Mouse (Mus musculus) kidney, postnatal 0 days (tissue): ENCODE results near the gene Selenoi. TPM values are rescaled to one million over a fixed set of nuclear protein-coding genes. Genes with fewer than 3 reads are reported as not detected.

Source experiments
- ATAC-seq: fragments of 200-750 bp; cut with Nextera tagmentation; replicated peaks from 2 replicates; pipeline ENCODE4 v1.8.0; 2017; ENCODE audit warnings: low read depth, moderate number of reproducible peaks, moderate TSS enrichment, moderate library complexity; ENCODE audit not compliant: low FRiP score
- DNase-seq: peaks from one replicate; pipeline ENCODE4 v3.0.0-alpha.2; 2016; ENCODE audit warnings: low spot score
- H3K27ac ChIP-seq: fragments of 300-500 bp; sonication (generic); 2 replicates; pipeline ENCODE4 v1.5.1; 2014; ENCODE audit warnings: mild to moderate bottlenecking
- H3K27me3 ChIP-seq: fragments of 300-500 bp; sonication (generic); 2 replicates; pipeline ENCODE4 v1.6.1; 2014; ENCODE audit warnings: low read length, mixed read lengths; ENCODE audit not compliant: insufficient read depth
- H3K36me3 ChIP-seq: fragments of 300-500 bp; sonication (generic); 2 replicates; pipeline ENCODE4 v1.6.1; 2014; ENCODE audit warnings: low read length, mixed read lengths; ENCODE audit not compliant: insufficient read depth
- H3K4me1 ChIP-seq: fragments of 300-500 bp; sonication (generic); replicated peaks from 2 replicates; pipeline ENCODE4 v1.6.1; 2014; ENCODE audit warnings: antibody characterized with exemption, low read length, mixed read lengths; ENCODE audit not compliant: insufficient read depth
- H3K4me2 ChIP-seq: fragments of 300-500 bp; sonication (generic); 2 replicates; pipeline ENCODE4 v1.6.1; 2014; ENCODE audit warnings: mild to moderate bottlenecking, low read length, moderate library complexity, mixed read lengths
- H3K4me3 ChIP-seq: fragments of 300-500 bp; sonication (generic); replicated peaks from 2 replicates; pipeline ENCODE4 v1.5.1; 2014; ENCODE audit warnings: low read depth, low read length
- H3K9ac ChIP-seq: fragments of 300-500 bp; sonication (generic); 2 replicates; pipeline ENCODE4 v1.6.1; 2014; ENCODE audit warnings: low read depth, low read length
- H3K9me3 ChIP-seq: fragments of 300-500 bp; sonication (generic); replicated peaks from 2 replicates; pipeline ENCODE4 v1.6.1; 2016; ENCODE audit warnings: low read length, inconsistent platforms, mixed read lengths
- CTCF ChIP-seq: IDR thresholded peaks from 2 replicates; pipeline ENCODE4 v1.5.1; 2016; ENCODE audit warnings: antibody characterized with exemption, low read depth, mild to moderate bottlenecking, moderate library complexity
- WGBS: fragments of 180-500 bp; shearing (Covaris S2); extraction: QIAGEN DNeasy Blood & Tissue Kit; methylation state at CpG from one replicate; pipeline ENCODE4 v1.1.7; 2014; 5-methylcytosine and 5-hydroxymethylcytosine counted together
- polyA plus RNA-seq: library from polyadenylated mRNA; unstranded; fragments of >200 nt; fragmentation: Nextera tagmentation; extraction: Ambion mirVana; gene quantifications from 2 replicates; pipeline ENCODE4 v1.2.1, GENCODE M21; 2015

Gene Selenoi
- polyA plus RNA-seq, 1 experiment from 2014 or later: 9.7 TPM

GRCm38 (mm10) chr5:30202221-30202620 is 30.2 kb upstream of the Selenoi start:
- 83% methylated on average over 7 of the region's 7 CpGs for WGBS
- H3K9me3 ChIP-seq: no peaks in the 10 kb centered on the region
- no peak for TF ChIP-seq CTCF

DNA sequence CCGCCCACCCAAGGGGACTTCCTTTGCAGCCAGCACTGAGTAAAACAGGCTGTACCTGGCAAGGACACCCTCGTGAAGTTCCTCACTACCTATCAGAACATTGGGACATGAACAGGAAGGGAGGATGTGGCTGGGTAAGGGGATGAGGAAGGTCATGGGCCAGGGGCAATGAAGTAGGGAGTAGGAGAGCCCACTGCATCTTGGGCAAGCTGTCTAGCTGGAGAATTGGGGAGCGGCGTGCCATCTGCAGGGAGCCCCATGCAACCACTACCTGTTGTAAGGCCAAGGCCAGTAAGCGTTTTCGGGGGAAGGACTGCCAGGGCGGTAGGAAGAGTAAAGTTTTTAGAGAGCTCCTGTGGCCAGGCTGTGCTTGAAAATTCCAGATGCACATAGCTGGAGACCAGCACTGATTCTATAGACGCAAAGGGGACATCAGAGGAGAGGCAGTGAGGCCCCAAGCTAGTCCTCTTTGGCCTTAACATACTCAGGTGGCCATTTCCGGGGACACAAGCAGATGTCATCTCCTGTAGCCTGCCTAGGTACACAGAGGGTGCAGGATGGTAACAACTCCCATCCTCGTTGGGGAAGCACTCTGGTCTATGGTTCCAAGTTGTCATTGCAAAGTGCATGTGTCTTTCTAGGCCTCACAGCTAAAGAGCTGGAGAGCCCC is 29.0 kb upstream of the Selenoi start:
- Histone ChIP-seq H3K9ac (no peak overlapping the region), H3K27ac (no peak overlapping the region), H3K36me3 (no peaks in the 10 kb centered on the region), H3K4me3 (no peak overlapping the region), H3K27me3 (no peaks in the 10 kb centered on the region), H3K9me3 (no peaks in the 10 kb centered on the region), H3K4me2 (no peak overlapping the region), H3K4me1 (no peaks in the 10 kb centered on the region)
- ATAC-seq (no peak), DNase-seq (no peak)
- TF ChIP-seq CTCF: no peak
- WGBS: 83% methylated on average over 10 of the region's 10 CpGs

More at GRCm38 (mm10) chr5:30202221-30202620, 30.2 kb upstream of the Selenoi start:
- no peak overlapping the region for H3K4me3 ChIP-seq
- H3K9ac ChIP-seq: no peak overlapping the region
- no peaks in the 10 kb centered on the region for H3K27me3 ChIP-seq
- H3K27ac ChIP-seq: no peak overlapping the region
- H3K4me1 ChIP-seq: no peaks in the 10 kb centered on the region
- DNase-seq (no peak), ATAC-seq (no peak)
- H3K4me2 ChIP-seq: no peak overlapping the region
- no peaks in the 10 kb centered on the region for H3K36me3 ChIP-seq

GRCm38 (mm10) chr5:30204441-30204840 is 27.9 kb upstream of the Selenoi start:
- TF ChIP-seq CTCF: no peak
- 42% methylated on average over 1 of the region's 1 CpGs for WGBS

GRCm38 (mm10) chr5:30205034-30205433 is 27.3 kb upstream of the Selenoi start:
- WGBS: 61% methylated on average over 3 of the region's 3 CpGs
- no peaks in the 10 kb centered on the region for H3K4me1 ChIP-seq
- H3K4me3 ChIP-seq: no peak overlapping the region
- ATAC-seq (no peak), DNase-seq (no peak)
- H3K9me3 ChIP-seq: no peaks in the 10 kb centered on the region
- H3K4me2 ChIP-seq: no peak overlapping the region
- no peak overlapping the region for H3K27ac ChIP-seq
- H3K9ac ChIP-seq: no peak overlapping the region
- H3K27me3 ChIP-seq: no peaks in the 10 kb centered on the region
- no peak for TF ChIP-seq CTCF
- no peaks in the 10 kb centered on the region for H3K36me3 ChIP-seq

More at GRCm38 (mm10) chr5:30204441-30204840, 27.9 kb upstream of the Selenoi start:
- Histone ChIP-seq H3K9me3 (no peaks in the 10 kb centered on the region), H3K27ac (no peak overlapping the region), H3K36me3 (no peaks in the 10 kb centered on the region), H3K4me1 (no peaks in the 10 kb centered on the region), H3K4me3 (no peak overlapping the region), H3K4me2 (no peak overlapping the region), H3K9ac (no peak overlapping the region), H3K27me3 (no peaks in the 10 kb centered on the region)
- ATAC-seq (no peak), DNase-seq (no peak)

DNA sequence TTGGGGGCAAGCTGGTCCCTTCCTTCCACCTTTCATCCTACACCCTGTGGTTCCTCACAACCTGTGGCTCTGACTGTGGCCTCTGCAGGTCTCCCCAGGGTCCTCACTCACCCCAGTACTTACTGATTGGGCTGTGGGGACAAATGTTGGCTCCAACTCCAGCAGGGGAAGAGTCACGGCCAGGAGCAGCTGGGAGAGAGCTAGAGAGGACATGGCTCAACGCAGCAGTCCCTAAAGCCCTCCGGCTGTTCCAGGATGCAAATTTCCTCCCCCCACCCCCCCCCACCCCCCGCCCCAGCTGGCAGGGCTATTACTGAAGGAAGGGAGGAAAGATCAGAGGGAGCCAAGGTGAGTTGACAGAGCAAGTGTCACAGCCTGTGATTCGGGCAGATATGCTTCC is 26.9 kb upstream of the Selenoi start, which contains the start of gene Adgrf3:
Gene Adgrf3, minus strand, starts transcription at position 230 of the 400 bp plus-strand sequence.
- no peak within 1 kb of the TSS for H3K9ac ChIP-seq
- no peak for ATAC-seq
- no peak within 1 kb of the TSS for H3K27ac ChIP-seq
- no peaks in the 10 kb centered on the region for H3K4me1 ChIP-seq
- no peak for TF ChIP-seq CTCF
- WGBS: 10% methylated on average over 5 of the region's 5 CpGs
- DNase-seq: no peak
- no peak within 1 kb of the TSS for H3K4me3 ChIP-seq
- no peaks in the 10 kb centered on the region for H3K9me3 ChIP-seq
- no peaks in the 10 kb centered on the region for H3K27me3 ChIP-seq
- H3K4me2 ChIP-seq: no peak within 1 kb of the TSS
- no peaks in the 10 kb centered on the region for H3K36me3 ChIP-seq

- Histone ChIP-seq H3K9me3 (no peaks in the 10 kb centered on the region), H3K36me3 (no peaks in the 10 kb centered on the region), H3K27ac (no peak overlapping the region), H3K27me3 (no peaks in the 10 kb centered on the region), H3K4me2 (no peak overlapping the region), H3K4me3 (no peak overlapping the region), H3K9ac (no peak overlapping the region), H3K4me1 (no peaks in the 10 kb centered on the region)
- ATAC-seq (no peak), DNase-seq (peak; percentile 24)
- peak; percentile 69 for TF ChIP-seq CTCF
- 69% methylated on average over 6 of the region's 6 CpGs for WGBS
Measured at GRCm38 (mm10) chr5:30207276-30207675, 25.1 kb upstream of the Selenoi start.
